Mouse (Mus musculus): ENCODE measurements around the gene Ube2cbp. TPM values are rescaled to one million over a fixed set of nuclear protein-coding genes. Genes with fewer than 3 reads are reported as not detected.

Ube2cbp gene
- 4.4 and 4.7 TPM in 2 replicates for polyA plus RNA-seq (2012; rRNA removed)

DNA sequence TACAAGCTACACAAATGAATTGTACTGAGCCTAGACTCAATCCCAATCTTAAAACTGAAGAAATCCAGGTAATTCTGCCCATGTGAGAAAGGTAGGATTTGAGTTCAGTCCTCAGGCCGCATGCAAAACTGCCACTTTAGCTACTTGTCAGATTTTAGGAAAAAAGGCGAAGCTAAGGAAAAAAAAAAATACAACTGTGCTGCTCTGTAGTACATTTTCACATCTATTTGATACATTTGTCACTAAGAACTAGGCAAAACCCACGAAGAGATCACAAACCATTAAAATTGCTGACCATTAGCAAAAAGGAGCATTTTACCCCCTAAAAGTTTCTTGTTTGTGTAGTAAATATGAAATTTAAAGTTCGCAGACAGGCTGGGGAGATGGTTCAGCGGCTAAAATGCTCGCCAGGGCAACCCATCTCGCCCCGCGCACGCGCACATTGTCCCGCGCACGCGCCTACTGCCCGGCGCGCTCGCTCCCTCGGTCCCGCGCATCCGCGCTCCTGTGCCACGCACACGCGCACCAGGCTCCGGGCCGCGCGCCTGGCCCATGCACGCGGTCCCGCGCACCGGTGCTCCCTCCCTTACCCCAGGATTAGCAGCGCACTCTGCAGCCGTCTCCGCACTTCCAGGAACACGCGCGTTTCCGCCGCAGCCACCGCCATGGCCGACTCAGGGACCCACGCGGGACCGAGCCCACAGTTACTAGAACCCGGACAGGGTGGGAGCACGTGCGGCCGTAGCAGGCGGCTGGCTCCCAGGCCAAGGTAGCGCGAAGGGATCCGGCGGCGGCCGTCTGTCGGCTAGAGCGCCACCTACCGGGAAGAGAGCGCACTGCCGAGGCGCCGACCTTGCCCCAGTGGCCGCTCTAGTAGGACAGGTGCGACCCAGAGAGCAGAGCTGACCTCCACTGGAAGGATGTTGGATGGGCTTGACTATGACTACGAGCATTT is at the start of gene Ube2cbp:
Gene Ube2cbp, minus strand, starts transcription at position 800 of the 955 bp plus-strand sequence.

DNA sequence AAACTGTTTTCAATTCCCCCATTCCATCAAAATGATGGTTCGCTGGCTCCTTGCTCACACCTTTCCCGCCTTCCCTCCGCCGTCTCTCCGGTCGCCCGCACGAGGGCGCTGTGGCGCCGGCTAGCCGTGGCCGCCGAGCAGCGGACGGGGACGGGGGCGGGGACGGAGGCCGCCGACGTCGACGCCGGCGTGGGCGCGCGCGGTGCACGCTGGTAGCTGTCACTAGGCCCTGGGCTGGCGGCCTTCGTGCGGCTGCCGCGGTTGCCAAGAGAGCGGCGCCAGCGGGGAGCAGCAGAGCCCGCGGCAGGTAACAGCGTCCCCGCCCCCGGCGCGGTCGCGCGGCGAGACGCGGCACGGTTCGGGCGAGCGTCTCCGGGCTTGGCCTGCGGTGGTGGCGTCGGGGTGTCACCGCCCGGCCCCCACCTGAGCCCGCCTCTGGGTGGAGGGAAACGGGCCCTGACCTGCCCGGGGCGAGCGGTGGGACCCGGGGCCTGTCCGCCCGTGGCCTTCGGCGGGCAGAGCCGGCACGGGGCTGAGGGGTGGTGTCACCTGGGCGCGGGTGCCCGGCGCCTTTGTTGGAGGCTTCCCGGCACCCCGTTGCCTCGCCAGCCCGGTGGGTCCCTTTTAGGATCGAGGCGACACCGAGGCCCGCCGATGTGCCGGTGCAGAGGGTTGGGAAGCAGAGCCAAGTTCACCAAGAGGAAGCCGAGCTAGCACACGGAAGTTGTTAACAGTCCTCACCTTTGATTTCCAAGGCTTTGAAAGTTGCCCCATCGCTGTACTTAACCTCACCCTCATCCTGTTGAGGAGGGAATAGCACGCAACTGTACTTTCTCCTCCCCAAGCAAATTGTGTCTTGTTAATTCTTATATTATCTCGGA is 2.5 kb upstream of the Ube2cbp start, which contains the start of gene Dop1a:
Gene Dop1a, plus strand, starts transcription at position 165 of the 881 bp plus-strand sequence.

Other genes starting within 250 kb of the Ube2cbp start
- gene Dop1a, start 2.2 kb upstream of the Ube2cbp start, polyA plus RNA-seq (2012; rRNA removed) = 16.7 and 19.0 TPM in 2 replicates
- 21.1 and 27.7 TPM in 2 replicates for gene Pgm3, start 106.9 kb upstream of the Ube2cbp start, polyA plus RNA-seq (2012; rRNA removed)
- 2.4 and 2.5 TPM in 2 replicates for gene Rwdd2a, start 107.0 kb upstream of the Ube2cbp start, polyA plus RNA-seq (2012; rRNA removed)
- 9.5 and 12.7 TPM in 2 replicates for gene Me1, start 231.0 kb upstream of the Ube2cbp start, polyA plus RNA-seq (2012; rRNA removed)